Mouse (Mus musculus) mouse embryonic stem cell (cell line): ENCODE results near the gene Ntng1.

Experiments
- in situ Hi-C, 2 experiments: fragments of 300-500 bp; cut with MboI; formaldehyde crosslinking; loops; 1 replicate in 1 of 2; 3 replicates in 1 of 2; pipeline ENCODE4 v1.14.3; 2019 to 2020; ENCODE audit warnings: low sequenced_read_pairs in 2 of 2, low pct_unique_long_range_greater_than_20kb in 1 of 2, mixed read lengths in 1 of 2; ENCODE audit not compliant: unreplicated experiment in 1 of 2

Gene Ntng1

DNA sequence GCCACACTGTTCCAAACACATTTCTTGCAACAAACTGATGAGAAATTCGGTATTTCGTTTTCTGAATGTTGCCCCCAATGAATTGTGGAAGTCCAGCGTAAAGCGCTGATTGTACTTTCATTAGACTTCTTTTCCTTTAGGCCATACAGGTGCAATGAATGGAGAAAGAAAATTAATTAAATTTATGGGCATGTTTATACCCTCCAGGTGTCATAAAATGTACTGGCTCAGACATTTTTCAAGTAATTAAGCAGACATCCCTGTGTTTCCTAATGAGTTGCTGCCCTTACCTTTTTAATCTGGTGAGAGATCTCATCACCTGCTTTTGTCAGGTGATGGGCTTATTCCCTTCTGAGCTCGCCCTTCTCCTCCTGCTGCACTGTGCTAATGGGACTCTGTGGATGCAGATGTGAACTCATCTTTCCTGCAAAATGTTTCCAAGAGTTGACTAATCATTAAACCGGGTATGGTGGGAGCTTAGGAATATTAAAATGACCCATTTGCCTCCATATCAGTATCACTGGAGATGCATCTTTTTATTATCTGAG is 79.0 kb downstream of the Ntng1 start:
- in situ Hi-C loops = no loop called here

DNA sequence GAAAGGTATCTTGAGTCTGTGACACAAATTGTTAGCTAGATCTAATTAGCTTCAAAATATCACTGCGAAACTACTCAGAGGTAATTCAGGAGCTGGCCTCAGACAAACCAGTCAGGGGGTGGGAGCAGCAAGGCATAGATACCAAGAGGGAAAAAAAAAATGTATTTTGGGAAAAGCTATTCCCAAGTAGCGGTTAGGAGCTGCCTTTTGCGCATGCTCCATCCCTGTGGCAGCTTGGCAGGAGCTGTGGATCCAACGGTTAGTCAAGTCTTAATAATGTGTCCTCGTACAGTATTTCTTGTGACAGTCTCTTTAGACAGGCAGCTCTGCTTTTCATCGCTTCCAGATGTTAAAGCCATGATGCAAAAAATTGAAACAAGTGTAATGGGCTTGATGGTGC is 87.9 kb downstream of the Ntng1 start:
- in situ Hi-C loops = no loop called here

DNA sequence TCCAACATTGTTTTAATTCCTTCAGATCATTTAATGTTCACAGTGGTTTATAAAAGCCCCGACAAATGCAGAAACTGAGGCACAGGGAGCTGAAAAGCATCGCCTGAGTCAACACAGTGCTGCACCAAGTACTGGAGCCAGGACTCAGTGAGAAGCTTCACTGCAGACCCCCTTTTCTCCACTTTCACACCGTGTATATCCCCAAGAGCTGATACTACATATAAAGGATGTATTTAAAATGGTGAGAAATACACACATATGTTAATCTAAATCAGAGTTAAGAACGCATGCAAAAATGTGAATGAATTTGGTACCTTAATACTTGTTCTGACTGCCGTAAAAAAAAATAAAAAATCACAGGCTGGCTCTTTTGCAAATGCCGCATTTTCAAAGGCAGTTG is 88.4 kb downstream of the Ntng1 start:
- in situ Hi-C loops = no loop called here

DNA sequence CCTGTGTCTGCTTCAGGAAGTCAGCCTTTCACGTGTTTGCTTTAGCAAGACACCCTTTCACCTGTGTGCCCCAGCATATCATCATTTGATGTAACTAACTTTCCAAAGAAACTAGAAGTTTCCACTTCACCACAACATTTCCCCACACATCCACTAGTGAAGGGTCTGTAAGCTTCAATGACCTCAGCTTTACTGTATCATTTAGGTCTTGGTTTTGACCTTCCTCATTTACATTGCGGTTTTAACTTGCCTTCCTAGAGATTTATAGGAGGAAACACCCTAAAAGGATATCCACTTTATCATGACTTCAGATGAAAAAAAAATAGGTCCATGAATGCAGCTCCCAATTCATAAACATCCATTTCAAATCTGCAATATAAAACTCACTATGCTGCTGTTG is 89.7 kb downstream of the Ntng1 start:
- in situ Hi-C loops = no loop called here

DNA sequence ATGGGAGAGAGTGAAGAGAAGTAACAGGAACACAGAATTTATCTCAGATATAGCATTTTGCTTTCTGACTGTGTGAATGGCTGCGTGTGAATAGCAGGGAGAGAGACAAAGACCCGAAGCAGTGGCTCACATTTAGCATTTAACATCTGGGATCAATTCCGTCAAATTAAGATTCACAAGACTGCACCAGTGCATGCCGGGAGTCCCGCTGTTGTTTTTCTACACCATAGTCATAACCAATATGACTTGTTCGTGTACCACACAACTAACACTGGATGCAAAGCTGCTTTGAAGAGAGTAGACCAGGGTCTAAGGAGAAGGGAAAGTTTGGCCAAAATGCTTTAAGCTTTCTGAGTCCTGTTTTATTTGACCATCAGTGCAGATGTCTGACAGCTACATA is 95.7 kb downstream of the Ntng1 start:
- in situ Hi-C loops = no loop called here

DNA sequence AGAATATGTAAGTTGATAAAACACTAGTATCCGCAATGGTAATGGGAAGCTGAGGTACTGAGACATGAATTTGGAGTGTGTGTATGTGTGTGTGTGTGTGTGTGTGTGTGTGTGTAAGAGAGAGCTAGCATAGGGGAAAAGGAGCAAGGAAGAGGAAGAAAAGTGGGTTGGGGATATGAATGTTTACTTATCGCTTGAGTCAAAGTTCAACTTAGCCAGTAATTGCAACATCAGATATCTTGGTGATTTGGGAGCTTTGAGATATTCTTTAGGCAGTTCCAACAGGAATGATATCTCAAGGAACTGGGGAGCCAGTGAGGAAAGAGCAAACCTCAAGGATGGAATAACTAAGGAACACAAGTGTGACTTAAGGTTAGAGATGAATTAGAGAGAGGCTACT is 97.1 kb downstream of the Ntng1 start:
- in situ Hi-C loops = no loop called here

DNA sequence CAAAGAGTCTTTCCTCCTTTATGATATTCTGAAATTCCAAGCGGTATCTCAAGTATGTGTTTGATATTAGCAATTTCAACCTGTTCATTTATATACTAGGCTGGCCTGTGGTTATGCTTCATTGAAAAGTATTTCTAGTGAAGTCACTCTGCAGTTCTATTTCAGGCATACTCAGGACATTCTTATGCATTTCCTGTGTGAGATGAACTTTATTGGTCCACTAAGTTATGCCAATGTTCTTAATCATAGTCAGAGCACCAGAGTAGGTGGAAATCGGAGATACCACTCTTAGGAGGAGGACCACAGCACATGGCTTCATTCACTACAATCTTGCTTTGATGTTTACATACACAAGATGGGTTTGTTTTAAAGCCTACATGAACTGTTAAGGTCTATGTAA is 99.6 kb downstream of the Ntng1 start:
- in situ Hi-C loops = no loop called here

DNA sequence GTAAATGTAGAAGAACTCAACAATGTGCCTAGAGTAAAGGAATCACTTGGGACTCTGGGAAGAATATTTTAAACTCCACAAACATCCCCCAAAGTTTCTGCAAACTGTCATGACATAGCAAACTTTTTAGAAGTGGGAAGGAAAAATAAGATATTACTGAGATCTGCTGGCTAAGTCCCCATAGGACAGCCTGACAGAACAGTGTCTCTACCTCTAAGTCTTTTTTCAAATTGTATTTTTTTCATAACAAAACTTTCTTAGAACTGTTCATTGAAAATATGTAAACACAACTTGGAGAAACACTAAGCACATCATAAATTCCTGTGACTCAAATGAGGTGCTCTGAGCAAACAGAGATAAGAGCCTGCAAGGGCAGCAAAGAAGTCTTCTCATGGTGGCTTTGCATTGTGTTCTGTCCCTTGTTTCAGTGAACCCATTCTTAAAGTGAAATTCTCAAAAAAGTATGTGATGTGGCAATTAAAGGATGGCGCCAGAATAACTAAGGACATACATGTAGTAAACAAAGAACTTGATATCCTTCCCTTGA is 100.1 kb downstream of the Ntng1 start:
- in situ Hi-C loops = no loop called here

DNA sequence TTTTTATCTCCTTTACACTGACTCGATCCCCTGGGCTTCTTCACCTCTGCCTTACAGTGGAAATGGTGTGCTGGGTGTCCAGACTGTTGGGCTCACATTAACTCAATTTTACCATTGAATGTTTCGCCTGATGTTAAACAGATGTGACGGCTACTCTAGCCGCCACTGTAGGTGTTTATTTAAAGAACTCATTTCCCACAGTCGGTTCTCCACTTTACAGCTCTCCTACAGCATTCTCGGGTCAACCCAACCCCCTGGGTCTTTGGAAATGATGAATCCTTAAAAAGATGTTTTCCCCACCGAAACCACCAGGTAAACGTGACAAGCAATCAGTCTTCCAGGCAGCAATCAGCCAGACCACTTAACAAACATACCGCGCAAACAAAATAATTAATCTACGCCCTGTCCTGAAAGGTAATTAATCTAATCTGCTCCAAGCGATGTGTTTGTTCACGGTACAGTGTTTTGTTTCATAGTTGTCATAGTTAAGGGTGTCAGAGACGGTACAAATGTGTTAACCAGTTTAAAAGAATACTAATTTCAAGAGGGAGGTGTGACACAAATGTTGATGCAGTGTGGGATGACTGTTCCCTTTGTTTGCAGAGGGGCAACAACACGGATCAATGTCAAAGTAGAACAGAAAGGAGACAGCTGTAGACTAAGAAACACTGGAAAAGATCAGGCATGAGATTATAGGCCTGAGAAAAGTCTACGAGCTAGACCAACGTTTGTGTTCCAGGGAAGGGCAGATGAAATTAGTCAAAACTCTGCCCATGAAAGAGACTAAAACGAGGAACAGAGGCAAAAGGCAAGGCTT is 120.8 kb downstream of the Ntng1 start:
- in situ Hi-C loops = no loop called here

DNA sequence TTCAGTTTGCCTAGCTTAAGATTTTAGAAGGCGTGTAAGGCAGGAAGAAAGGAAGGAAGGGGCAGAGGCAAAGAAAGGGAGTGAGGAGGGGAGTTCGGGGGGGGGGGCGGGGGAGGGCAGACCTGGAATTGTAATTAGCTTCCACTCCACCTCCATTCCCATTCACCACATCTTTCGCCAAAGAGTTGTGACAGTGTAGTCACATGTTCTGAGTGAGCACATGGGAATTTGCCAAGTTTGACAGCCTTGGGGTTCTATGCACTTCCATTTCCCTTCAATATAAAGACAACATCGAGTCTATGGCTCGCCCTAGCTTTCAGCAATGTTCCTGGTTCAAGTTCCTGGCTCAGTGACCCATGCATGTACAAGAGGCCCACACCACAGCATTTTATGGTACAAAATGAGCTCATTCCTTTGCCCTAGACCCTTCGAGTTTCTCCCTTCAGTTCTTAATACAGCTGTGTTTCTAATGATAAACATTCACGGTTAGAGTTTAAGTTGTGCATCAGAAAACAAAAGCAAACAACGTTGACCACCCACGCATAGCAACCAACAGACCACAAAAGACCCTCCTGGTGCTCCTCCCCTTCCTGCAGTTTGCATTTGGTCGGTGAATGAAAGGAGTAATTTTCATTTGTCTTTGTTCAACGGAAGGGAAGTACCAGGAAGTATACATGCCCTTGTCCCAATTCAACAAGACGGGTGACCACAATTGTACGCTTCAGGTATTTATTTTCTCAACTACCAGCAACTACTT is 132.8 kb downstream of the Ntng1 start:
- in situ Hi-C loops = no loop called here

DNA sequence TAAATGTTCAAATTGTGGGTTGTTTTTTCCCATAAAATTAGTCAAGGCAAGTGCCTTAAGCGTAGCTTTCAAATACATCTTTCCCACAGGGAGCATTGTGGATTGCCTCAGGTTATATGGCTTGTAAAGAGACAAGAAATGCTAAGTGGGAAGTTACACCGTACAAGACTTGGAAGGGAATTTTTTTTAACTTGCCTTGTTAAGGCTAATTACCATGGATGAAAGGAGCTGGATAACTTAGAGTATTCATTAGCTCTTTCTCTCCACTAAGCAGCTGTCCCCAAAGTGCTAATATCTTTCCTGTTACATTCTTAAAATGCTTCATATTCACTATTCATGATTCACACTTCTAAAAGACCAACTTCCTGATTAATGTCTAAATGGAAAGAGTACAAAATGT is 133.4 kb downstream of the Ntng1 start:
- in situ Hi-C loops = no loop called here

DNA sequence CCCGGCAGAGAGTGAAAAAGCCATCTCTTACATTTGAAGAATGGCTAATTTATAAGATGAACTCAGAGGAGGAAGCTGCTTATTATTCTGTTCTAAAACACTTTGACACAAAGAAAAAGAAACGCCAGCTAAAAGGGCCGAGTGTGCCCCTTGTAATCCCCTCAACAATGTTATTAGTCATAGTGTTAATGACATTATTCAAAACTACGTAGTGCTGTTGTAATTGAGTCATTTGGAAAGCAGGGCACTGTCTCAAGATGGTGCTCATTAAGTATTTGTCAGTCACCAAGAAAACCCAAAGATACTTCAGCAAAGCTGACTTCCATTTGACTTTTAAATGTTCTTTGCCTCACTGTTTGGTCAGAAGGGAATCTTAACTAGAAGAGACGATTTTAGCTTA is 143.5 kb downstream of the Ntng1 start:
- in situ Hi-C loops = no loop called here

DNA sequence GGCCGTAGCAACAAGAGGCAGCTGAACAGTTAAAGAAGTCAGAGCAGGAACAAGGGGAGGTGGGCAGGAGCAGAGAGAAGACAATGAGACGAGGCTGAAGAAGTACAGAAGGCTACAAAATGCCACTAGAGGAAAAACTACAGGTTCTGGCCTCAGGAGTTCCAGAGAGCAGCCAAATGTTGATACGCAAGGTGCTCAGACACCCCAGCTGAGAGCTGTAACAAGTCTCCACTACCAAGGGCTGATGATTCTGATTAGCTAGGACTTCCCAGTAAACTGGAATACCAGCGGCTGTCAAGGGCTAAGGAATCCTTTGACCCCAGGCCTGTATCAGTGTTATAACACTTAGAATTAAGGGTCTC is 148.2 kb downstream of the Ntng1 start:
- in situ Hi-C loops = no loop called here

DNA sequence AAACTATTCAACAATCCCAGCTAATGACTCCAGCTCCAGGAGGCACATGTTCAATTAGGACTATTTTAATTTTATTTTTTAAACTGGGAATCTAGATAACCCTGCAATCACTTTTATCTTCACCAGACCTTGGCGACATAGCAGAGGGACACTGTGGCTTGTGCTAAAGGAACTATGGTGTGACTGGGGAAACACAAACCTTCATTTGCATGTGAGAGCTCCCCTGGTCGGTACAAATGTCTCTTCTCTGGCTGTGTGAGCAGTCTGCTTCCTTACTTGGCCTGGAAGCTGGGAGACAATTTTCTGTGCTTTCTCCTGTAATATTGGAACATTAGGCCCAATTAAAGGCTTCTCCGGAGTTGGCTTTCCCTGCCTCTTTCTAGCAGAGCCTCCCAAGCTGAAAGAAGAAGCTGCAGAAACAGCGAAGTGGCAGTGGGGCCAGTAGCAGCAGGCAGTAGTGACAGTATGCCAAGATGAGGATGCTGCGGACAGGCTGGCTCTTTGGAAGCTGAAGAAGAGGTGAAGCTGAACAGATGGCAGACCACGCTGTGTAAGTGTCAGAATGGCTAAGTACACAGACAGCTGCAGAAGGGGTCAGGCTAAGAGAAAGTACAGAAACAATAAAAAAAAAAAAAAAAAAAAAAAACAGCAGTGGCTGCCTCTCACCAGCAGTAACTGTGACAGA is 148.7 kb downstream of the Ntng1 start:
- in situ Hi-C loops = no loop called here

DNA sequence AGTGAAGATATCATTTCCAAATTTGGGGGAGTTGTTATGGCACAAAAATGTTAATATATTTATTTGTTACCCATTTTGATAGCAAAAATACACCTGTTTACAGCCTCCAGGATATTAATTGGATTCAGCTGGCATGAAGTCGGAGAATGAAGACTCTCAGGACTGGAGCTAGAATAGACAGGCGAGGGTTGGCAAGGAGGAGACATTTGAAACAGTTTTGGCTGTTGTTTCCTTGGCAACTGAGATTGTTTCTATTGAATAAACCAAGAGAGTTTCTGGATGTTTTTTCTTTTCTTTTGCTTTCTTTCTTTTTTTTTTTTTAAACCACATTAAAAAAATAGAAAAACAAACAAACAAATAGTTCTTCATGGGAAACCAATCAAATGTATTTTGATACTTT is 159.7 kb downstream of the Ntng1 start:
- in situ Hi-C loops = no loop called here

DNA sequence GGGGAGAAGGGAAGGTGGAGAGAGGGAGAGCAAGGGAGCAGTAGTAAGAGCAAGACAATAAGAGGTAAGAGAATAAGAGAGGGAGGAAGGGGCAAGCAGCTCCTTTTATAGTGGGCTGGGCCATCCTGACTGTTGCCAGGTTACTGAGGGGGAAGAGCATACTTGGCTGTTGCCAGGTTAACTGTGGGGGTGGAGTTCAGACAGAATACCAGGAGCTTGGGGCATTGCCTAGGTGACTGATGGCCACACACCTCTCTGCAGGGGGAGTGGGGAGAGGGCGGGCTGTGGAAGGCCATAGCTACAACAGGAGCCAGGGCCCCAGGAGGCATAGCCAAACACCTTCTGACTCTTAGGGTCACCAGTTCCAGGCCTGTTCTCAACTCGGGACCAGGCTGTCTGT is 166.2 kb downstream of the Ntng1 start:
- in situ Hi-C loops = no loop called here

DNA sequence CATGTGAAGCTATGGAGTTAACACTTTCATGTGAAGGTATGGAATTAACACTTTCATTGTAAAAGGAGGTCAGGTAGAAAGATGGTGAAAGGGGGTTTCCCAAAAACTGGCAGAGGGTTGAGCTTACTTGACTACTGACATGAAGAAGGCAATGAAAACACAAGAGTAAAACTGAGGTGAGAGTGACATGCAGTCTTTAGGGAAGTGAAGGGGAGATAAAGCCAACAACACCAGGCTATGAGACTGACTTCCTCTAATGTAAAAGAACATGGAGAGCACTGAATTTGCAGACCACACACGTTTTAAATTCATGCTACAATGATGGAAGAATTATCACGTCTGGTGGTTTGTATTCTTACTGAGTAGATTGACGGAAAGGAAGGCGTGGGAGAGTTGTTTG is 168.7 kb downstream of the Ntng1 start:
- in situ Hi-C loops = no loop called here

DNA sequence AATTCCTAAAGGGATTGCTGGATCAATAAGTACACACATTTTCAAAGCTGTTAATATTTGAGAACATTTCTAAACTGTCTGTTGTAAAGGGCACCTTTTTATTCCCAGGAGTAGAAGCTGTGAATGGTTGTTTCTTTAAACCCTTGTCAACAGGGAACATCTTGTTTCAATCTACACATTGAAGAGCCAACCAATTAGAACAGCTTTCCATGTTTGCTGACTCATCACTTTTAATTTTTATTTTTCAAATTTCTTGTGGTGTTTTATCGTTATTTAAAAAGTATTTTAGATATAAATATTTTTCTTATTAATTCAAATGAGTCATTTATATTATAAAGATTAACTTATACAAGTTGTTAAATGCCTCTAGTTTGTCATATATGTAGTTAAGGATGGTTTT is 172.3 kb downstream of the Ntng1 start:
- in situ Hi-C loops = no loop called here

DNA sequence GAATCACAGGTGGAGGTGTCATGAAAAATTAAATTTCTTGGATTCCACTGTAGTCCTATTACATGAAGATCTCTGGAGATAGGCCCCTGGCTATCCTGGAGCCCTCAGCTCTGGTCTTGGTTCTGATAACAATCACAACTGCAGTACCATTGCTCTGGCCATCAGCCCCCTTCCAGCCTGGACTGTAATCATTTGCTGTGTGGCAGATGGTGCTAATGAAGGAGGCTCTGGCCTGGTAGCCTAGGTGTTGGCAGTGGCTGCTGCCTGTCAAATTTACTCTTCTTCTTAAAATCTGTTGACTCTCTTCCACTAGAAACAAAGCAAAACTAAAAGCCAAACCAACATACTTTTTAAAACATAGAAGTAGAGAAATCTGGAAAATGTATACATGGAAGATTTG is 173.6 kb downstream of the Ntng1 start:
- in situ Hi-C loops = no loop called here
